In genomic region chr17:57233038-57233437, GRCm38 (mm10) we compare ENCODE assay signal across 14 mouse cellular contexts. TPM values are rescaled to one million over a fixed set of nuclear protein-coding genes. Genes with fewer than 3 reads are reported as not detected.
DNase-seq lines count a peak whose midpoint lies in the region; ATAC-seq lines count a peak whose summit lies in the region.
"Had no signal": no experiment of that assay in that cellular context is flagged by ENCODE, and none has a peak within 500 bp of the region (broad histone marks: within the 10 kb centered on the region; RNA-seq: fewer than 3 reads in every experiment).

No protein-coding gene starts in this region.

- DNase-seq in kidney, adult 11 months, result peak; percentile 89
- DNase-seq in kidney, postnatal 25 days, result peak; percentile 84 to 95
- DNase-seq in retina, postnatal 1 day, result peak; percentile 40
- DNase-seq in thymus, postnatal 14 days, result no peak
- DNase-seq in ovary, adult 18-20 months (ENCODE audit: low spot score), result no peak
- DNase-seq in layer of hippocampus, postnatal 36 days, result no peak
- DNase-seq: cerebellum, postnatal 36 days; lung, embryonic 14.5 days had no signal

- no peaks in the 10 kb centered on the region for H3K9me3 ChIP-seq in erythroblast, embryonic 14.5 days (ENCODE audit: control insufficient read depth, low read length)
- H3K9me3 ChIP-seq: hindbrain, embryonic 15.5 days; neural tube, embryonic 12.5 days had no signal

- peaks cover 38% of the 10 kb centered on the region for H3K36me3 ChIP-seq in erythroblast, embryonic 14.5 days (ENCODE audit: control insufficient read depth)

- H3K4me3 ChIP-seq in erythroblast, embryonic 14.5 days (replicated peaks), result peak overlapping the region; percentile 52
- H3K4me3 ChIP-seq: hindbrain, embryonic 15.5 days; left cerebral cortex, adult 2 months; neural tube, embryonic 12.5 days had no signal

- no peaks in the 10 kb centered on the region for H3K27me3 ChIP-seq in erythroblast, embryonic 14.5 days (ENCODE audit: control insufficient read depth)
- H3K27me3 ChIP-seq: hindbrain, embryonic 15.5 days; neural tube, embryonic 12.5 days had no signal

- no peaks in the 10 kb centered on the region; the same call in 1 of the 2 replicates for H3K4me1 ChIP-seq in erythroblast, embryonic 14.5 days (ENCODE audit: control insufficient read depth)
- H3K4me1 ChIP-seq: hindbrain, embryonic 15.5 days; neural tube, embryonic 12.5 days had no signal

- ATAC-seq in erythroblast, adult 5-6 weeks (replicated peaks; ENCODE audit: low FRiP score, poor library complexity, severe bottlenecking), result no peak

RNA-seq across cellular contexts. Expression of gene C3, which starts 5.1 kb away (rescaled TPM):
- 0.11 and 0.12 TPM in 2 replicates for polyA plus RNA-seq in erythroblast, embryonic 14.5 days (2012)
- total RNA-seq in erythroblast, adult 5-6 weeks (2015; ENCODE audit: low replicate concordance), result 214 and 227 TPM in 2 replicates
- total RNA-seq in erythroblast, adult 5-6 weeks (2017; ENCODE audit: low replicate concordance), result 74.9 and 158 TPM in 2 replicates
- 1 to 10 TPM; 1.1 to 2.4 TPM for total RNA-seq in layer of hippocampus, postnatal 36 days (2021)

RNA-seq across cellular contexts. Expression of gene Gpr108, which starts 15.2 kb away (rescaled TPM):
- polyA plus RNA-seq in erythroblast, embryonic 14.5 days (2012), result 1.4 and 1.9 TPM in 2 replicates
- total RNA-seq in erythroblast, adult 5-6 weeks (2015; ENCODE audit: low replicate concordance), result 9.2 and 17.5 TPM in 2 replicates
- total RNA-seq in erythroblast, adult 5-6 weeks (2017; ENCODE audit: low replicate concordance), result 5.2 and 6.3 TPM in 2 replicates
- total RNA-seq in layer of hippocampus, postnatal 36 days (2021), result 10 to 100 TPM; 23.6 to 25.4 TPM

RNA-seq across cellular contexts. Expression of gene Trip10, which starts 16.2 kb away (rescaled TPM):
- polyA plus RNA-seq in erythroblast, embryonic 14.5 days (2012), result 0.04 and 0.18 TPM in 2 replicates
- total RNA-seq in erythroblast, adult 5-6 weeks (2015; ENCODE audit: low replicate concordance), result 0.42 and 3.1 TPM in 2 replicates
- total RNA-seq in erythroblast, adult 5-6 weeks (2017; ENCODE audit: low replicate concordance), result 1.8 and 5.5 TPM in 2 replicates
- 1 to 10 TPM; 7.9 to 8.2 TPM for total RNA-seq in layer of hippocampus, postnatal 36 days (2021)

RNA-seq across cellular contexts. Expression of gene Tnfsf14, which starts 39.1 kb away (rescaled TPM):
- polyA plus RNA-seq in erythroblast, embryonic 14.5 days (2012), result 0.02 TPM in 1 of 2 replicates, not detected in the other
- 1.5 TPM in 1 of 2 replicates, not detected in the other for total RNA-seq in erythroblast, adult 5-6 weeks (2015; ENCODE audit: low replicate concordance)
- 1.5 and 2.0 TPM in 2 replicates for total RNA-seq in erythroblast, adult 5-6 weeks (2017; ENCODE audit: low replicate concordance)
- total RNA-seq in layer of hippocampus, postnatal 36 days (2021), result not detected
- total RNA-seq: left cerebral cortex, adult 2 months had no signal
- polyA plus RNA-seq: heart, embryonic 14.5 days had no signal

RNA-seq across cellular contexts. Expression of gene Vav1, which starts 45.9 kb away (rescaled TPM):
- 0.18 and 0.21 TPM in 2 replicates for polyA plus RNA-seq in erythroblast, embryonic 14.5 days (2012)
- 22.9 and 30.5 TPM in 2 replicates for total RNA-seq in erythroblast, adult 5-6 weeks (2015; ENCODE audit: low replicate concordance)
- total RNA-seq in erythroblast, adult 5-6 weeks (2017; ENCODE audit: low replicate concordance), result 38.3 and 38.8 TPM in 2 replicates
- 1 to 10 TPM; 3.0 to 3.7 TPM for total RNA-seq in layer of hippocampus, postnatal 36 days (2021)

Comparison
In these comparisons a context has a peak if more than half of its experiments do, and no peak if none do; other contexts are left out.
1. DNase-seq: peak in kidney, adult 11 months (single experiment), kidney, postnatal 25 days (2 of 2) and retina, postnatal 1 day (single experiment); none in thymus, postnatal 14 days (single experiment), ovary, adult 18-20 months (single experiment) and layer of hippocampus, postnatal 36 days (0 of 2).
2. RNA of gene C3, which starts 5.1 kb away (total RNA-seq): 74.9 to 227 TPM in erythroblast, adult 5-6 weeks; 1.1 to 2.4 TPM in layer of hippocampus, postnatal 36 days; every median in the first group is over 10 times any median in the second.